Mouse (Mus musculus) cerebellum, adult 11-12 months (tissue): ENCODE results near the gene Eml2.

Source experiments
- DNase-seq: peaks from one replicate; pipeline ENCODE4 v3.0.0; 2022

Eml2 gene

DNA sequence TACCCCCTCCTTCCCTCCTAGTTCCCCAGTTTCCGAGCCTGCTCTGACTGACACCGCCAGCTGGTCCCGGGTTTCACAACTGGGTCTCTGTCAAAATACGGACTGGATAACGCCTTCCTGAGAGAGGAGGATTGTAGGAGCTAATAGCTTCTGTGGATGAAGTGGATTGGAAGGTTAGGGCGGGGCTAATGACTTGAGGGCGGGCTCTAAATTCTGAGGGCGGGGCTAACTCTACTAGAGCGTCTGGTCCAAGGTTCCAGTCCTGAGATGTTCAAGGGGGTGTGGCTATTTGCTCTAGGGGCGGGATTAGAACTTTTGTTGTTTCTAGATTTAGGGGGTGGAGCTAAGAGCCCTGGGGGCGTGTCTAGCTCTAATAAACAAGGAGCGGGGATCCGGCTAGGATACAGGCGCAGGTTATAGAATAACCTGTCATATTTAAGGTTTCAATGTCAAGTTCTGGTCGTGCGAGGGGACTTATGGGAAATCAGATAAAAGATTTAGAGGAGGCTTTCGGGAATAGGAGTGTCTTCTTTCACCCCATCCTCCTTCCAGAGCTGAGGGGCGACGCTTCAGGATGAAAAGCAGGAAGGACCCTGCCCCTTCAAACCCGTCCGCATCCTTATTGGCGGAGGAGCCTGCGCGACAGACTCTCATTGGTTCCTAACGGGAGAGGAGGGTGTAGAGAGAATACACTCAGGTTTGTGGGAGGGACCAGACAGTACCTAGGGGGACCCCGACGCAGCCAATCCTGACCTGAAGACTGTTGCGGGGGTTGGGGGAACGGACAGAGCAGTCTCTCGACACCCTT lies at the start of gene Eml2:
Gene Eml2, plus strand, starts transcription at position 714 of the 808 bp plus-strand sequence.
- DNase-seq = peak; percentile 90

DNA sequence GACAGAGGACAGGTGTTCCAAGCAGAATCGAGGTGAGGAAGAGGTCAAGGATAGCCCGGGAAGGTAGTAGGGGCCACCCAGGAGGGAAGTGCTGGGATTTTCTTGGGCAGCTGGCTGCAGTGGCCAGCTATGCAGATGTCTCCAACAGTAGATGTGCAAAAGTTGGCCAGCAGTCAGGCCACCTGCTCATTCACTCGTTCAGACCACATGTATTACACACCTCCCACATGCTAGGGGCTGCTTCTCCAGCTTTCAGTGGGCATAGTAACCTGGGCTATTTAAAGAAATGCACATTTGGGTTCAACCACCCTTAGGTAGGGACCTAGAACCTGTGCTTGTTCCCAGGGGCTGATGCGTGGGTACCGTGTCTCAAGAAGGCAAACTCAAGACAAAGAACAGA lies 48.5 kb upstream of the Eml2 start:
- peak; percentile 25 for DNase-seq

DNA sequence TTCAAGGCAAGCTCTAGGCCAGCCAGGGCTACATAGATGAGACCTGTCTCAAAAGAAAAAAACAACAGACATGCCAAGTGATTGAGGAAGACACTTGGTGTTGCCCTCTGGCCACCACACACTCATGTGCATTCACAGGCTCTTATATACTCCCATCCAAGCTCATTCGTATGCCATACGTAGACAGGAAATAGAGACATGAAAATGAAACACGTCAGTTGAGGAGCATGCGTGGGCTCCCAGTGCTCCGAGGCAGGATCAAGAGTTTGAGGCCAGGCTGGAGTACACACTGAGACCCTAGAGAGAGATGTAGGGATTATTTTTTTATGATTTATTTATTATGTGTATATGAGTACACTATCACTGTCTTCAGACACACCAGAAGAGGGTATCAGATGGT lies 46.8 kb upstream of the Eml2 start:
- no peak for DNase-seq

DNA sequence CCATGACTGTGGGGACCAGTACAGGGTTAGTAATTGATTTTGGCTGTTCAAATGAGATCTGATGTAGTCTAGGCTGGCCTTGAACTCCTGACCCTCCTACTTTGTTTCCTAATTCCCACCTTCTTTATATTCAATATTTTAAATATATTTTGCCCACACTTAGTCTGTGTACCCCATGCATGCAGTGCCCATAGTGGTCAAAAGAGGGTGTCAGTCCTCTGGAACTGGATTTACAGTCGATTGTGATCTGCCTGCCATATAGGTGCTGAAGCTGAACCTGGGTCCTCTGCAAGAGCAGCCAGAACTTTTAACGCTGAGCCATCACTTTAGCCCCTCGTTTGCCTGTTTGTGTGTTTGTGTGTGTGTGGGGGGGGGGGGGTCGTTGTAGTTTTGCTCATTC lies 45.6 kb upstream of the Eml2 start:
- peak; percentile 45 for DNase-seq

DNA sequence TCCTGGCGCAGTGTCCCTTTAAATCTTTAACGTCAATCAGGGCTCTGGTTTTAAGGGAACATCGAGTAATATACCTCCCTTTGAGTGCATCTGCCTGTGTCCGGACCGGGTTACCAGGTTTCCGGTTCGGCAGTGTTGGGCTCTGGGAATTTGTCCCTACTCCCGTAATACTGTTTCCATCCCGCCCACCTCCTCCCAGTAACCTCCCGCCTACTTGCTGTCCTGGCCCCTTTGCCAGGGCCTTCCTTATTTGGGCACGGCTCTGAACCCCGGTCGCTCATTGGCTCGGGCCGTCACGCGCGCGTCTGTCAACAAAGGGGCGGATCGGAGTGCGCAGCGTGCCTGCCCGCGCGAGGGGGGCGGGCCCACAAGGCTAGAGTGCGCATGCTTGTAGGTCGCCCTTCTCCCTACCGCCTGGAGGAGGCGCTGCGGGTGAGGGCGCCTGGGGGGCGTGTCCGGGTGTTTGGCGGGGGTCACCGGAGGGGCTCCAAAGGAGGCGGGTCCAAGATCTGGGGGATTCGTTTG lies 44.8 kb upstream of the Eml2 start:
- DNase-seq = peak; percentile 99

DNA sequence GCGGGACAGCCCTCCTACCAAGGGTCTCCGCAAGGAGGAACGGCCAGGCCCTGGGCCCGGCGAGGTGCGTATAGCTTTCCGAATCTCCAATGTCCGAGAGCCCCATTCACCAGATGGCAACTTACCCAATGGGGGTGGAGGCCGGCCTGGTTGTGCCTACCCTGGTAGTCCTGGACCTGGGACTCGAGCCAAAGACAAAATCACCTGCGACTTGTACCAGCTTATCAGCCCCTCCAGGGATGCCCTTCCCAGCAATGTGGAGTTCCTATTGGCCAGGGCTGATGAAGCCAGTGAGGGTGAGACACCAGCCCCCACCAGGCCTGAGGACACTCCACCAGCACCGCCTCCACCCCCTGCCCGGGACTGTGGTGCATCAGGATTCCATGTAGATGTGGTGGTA lies 40.1 kb upstream of the Eml2 start:
- DNase-seq = peak; percentile 61

DNA sequence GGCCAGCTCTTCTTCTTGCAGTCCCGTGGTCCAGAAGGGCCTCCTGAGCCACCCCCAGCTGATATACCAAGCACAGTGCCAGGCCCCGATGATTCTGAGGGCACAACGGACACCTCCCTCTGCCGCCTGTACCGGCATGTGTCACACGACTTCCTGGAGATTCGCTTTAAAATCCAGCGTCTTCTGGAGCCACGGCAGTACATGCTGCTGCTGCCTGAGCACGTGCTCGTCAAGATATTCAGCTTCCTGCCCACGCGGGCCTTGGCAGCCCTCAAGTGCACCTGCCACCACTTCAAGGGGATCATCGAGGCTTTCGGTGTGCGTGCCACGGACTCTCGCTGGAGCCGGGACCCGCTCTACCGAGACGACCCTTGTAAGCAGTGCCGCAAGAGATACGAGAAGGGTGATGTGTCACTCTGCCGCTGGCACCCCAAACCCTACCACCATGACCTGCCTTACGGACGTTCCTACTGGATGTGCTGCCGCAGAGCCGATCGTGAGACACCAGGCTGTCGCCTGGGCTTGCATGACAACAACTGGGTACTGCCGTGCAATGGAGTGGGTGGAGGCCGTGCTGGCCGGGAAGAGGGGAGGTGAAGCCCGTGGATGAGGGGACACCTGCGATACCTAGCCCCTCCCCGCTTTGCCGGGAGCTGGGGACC lies 39.4 kb upstream of the Eml2 start:
- peak; percentile 41 for DNase-seq

DNA sequence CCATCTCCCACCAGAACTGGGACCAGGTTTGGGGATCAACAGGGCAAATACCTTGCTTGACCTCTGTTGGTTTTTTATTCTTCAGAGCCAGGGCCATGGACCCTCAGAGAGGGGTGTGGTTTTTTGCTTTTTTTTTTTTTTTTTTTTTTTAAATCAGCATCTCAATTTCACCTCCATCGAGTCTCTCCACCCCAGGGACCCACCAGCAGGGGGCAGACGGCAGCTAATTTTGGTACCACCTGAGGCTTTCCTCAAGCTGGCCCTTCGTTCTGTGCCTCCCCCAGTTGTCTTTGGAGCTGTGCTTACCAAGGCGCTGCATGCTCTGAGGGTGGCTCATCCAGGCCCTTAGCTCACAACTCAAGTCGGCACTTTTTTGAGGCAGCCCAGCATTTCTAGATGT lies 38.8 kb upstream of the Eml2 start:
- peak; percentile 33 for DNase-seq

DNA sequence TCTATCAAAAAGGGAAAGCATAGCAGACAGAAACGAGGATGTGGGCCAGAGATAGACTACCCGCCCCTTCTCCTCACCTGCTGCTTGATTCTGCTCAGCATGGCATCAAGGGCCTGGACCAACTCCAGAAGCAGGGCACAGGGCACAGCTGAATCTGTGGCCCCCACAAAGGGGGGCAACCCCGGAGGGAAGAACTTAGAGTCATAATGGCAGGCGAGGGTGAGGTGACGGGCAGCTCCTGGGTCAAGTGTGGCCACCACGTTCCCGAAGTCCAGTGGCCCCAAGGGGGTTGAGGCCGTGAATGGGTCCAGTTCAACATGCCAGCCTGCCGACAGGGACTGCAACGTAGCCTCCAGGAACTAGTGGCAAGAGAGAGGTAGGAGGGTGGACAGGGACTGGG lies 29.4 kb upstream of the Eml2 start:
- DNase-seq = peak; percentile 63

DNA sequence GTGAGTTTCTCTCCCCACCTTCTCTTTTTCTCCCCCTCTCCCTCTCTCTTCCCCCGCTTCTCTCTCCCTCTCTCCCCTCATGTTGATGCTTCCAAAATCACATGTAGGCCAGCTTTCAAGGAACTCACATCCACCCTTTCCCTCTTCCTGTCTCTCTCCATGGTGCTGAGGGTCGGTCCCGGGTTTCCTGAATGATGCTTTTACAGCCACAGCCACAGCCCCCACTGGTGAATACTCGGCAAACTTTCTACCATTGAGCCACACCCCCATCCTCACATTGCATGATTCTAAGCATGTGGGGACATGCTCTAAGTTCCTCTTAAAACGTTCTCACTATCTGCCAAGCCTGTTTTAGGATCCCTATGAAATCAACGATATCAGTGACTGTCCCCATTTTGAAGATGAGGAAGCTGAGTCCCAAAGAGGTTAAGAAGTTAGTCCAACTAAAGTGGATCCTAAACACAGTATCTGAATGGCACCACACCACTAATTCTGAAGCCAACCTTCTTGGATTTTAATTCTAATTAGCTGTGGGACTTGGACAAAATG lies 28.6 kb upstream of the Eml2 start:
- DNase-seq = no peak

DNA sequence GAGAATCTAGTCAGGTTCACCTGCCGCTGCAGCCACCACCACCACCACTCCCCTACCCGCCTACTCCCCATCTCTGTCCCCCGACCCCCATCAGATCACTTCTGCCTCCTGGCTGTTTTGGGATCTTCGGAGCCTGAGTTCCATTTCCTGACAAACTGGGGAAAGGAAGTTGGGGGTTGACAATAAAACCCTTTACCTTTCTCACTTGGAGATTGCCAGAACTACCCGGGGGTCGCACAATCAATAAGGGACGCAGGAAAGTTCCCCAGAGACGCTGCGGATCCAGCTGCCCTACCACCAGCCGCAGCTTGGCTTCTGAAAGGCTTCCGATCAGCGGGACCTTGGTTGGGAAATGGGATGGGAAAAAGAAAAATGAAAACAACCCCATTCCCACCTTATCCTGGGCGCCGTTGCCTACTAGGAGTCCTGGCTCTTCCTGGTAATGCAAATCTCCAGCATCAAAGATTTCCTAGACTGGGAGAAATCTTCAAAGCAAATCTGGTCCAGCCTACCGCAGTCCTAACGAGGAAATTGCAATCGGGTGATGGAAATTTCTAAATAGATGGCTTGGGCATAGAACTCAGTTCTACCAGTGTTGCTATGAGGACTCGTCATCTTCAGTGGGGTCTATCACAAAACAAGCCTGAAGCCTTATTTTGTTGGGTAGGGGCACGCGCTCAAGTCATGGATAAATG lies 27.9 kb upstream of the Eml2 start:
- DNase-seq = no peak

DNA sequence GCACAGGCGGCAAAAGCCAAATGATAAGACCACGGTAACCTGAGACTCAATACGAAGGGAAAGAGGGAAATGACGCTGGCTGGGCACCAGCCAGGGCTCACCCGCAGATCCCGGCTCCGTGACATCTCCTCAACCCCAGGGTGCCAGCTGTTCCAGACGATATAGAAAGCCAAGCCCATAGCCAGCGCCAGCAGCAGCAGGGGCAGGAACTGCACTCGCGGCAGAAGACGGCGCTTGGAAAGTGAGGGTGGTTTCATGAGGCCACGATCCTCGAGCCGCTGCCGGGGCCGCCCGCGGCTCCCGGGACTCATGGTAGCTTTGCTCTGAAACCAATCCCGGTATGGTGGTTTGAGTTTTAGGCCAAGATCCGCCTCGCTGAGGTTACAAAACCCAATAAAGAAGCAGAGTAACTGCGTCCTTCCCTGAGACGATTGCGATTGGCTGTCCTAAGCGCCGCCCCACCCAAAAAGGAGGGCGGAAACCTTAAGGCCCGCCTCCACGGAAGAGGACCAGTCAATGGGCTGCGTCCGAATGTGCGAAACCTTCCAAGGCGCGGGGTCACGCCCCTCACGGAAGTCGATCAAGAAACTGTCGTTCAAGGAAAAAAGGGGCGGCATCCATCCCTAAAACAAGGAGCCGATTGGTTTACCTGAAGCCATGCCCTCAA lies 27.2 kb upstream of the Eml2 start, which contains the start of gene Qpctl:
Gene Qpctl, minus strand, starts transcription at position 417 of the 667 bp plus-strand sequence.
- peak; percentile 99 for DNase-seq

DNA sequence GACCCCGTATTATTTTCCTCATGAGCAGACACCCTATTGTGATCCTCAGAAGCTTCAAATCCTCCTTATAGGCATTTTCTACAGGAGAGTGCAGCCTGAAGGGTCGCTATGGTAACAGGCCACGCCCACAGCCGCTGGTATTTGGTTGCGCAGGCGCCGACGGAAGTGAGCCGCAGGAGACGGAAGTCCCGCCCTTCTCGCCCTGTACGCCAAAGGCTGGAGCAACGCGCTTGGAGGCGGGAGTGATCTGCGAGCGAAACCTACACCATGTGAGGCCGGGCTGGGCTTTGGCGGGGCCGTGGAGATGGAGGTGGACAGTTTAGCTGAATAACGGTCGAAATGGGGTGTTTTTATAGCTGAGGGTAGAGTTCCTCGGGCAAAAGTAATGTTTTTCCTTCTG lies 26.6 kb upstream of the Eml2 start, which contains the start of gene Snrpd2:
Gene Snrpd2, plus strand, starts transcription at position 97 of the 400 bp plus-strand sequence.
- peak; percentile 95 for DNase-seq

DNA sequence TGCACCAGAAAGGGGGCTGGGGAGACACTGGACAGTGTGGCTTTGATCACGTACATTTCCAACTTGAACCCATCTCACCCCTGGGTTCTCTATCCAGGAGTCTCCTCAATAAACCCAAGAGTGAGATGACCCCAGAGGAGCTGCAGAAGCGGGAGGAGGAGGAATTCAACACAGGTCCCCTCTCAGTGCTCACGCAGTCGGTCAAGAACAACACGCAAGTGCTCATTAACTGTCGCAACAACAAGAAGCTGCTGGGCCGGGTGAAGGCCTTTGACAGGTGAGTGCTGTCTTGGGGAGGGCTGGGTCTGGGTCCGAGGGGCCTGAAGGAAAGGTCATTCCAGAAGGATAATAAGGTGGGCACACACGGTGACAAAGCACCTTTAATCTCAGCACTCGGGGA lies 25.1 kb upstream of the Eml2 start:
- peak; percentile 48 for DNase-seq

DNA sequence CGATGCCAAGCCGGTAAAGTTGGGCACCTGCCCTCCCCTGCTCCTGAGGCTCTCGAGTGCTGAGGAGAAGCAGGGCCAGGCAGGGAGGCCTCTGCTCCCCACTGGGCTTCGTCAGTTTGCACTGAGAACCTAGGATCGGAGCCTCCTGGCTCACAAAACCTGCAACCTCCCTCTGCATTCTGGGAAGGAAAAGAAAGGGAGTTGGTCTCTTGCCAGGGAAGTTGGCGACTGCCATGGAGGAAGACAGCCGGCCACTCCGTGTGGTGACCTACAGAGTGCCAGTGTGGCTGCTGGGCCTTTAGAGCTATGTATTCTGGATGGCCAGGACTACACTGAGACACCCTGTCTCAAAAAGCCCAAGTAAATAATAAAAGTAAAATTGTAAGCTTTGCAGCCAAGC lies 21.4 kb upstream of the Eml2 start:
- no peak for DNase-seq

DNA sequence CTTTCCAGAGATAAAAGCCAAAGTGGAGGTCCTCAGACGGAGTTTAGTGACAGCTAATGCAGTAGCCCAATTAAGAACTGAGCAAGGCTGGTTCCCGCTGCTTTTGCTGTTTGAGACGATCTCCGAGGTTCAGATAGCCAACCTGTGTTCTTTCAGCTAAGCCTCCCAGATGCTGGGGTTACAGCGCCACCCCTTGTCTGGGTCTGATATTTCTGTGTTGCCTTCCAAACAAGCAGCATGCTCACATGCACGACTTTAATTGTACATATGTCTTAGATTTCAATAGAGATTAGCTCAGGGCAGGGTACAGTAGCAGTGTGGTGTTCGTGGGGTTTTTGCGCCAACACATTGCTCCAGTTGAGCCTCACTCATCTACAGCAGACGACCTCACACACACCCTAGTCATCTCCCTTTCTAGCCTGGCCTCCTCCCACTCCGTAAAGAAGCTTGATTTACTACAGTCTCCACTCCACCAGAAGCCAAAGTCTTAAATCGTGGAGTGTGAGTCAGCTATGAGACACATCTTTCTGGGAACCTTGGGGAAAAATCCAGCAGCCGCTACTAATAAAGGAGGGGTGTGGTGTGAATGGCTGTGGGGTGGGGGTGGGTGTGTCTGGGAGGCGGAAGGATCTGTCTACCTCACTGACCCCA lies 20.3 kb upstream of the Eml2 start:
- no peak for DNase-seq

DNA sequence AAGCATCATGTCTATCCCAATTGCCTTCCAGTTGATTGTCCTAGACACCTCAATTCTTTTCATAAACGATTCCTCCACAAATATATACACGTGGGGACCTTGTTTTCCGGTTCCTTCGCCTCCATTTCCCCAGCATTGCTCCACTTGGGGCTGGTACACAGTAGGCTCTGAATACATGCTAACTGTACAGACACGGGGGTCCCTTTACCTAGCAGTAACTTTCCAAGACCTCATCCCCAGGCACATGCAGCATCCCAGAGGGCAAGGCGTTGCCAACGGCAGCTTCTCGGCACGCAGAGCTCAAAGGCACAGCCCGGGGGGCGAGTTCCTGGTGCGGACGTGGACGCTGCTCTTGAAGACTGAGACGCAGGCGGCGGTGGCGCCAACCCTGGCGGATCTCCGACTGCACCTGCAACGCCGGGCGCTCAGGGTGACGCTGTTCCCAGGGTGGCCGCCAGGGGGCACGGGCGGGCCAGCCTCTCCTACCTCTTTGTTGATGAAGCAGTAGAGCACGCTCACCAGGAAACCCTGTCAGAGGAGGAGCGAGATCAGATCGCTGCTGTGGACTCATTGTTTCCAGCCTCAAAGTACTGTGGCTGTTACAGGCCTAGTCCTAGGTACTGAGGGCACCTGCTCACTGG lies 18.9 kb upstream of the Eml2 start:
- DNase-seq = peak; percentile 91

DNA sequence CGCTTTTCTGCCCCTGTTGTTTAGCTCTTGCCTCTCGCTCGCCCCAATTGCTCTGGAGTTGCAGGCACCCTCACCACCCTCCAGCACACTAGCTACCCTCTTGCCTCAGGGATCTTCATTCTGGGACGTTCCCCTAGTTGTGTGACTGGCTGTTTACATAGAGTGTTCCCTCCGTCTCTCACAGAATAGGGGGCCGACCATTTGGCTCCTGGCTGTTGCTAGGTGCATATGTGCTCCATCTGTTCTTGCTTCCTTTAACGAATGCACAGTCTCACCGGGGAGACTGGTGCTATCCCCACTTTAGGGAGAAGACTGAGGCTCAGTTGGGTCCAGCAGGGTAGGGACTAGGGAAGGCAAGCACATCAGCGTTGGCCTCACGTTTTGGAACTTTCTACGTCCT lies 17.6 kb upstream of the Eml2 start:
- DNase-seq = no peak

DNA sequence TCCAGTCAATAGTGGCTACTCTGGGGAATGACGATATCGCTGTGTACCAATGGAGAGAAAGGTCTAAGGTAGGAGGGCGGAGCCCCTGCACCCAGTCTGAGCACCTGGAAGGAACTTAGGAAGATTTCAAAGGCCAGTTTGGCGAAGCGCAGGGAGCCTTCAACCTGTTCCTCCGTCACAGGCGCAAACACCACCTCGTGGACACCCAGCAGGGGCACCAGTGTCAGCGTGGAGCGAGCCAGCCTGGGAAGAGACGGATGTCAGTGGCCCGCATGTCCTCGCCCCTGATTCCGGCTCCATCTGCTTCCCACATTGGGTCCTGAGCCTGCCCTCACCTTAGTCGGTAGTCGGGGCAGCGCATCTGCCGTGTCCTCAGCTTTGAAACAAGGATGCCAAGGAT lies 16.8 kb upstream of the Eml2 start:
- DNase-seq = no peak

DNA sequence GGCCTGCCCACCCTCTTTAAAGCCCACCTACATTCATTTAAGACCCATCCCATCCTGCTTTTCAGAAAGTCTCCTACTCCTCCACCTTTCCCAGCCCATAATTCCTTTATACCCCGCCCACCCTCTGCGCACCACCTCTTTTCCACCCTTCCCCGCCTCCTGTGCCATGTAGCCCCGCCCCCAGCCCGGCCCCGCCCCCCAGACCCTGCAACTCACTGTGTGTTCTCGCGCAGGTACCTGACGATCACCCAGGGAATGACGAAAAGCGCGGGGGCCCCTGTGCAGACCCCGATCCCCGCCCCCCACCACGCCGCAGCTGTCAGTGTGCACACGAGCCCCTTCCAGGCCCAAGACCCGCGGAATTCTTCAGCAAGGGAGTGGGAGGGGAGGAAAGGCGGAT lies 16.1 kb upstream of the Eml2 start:
- DNase-seq = no peak

DNA sequence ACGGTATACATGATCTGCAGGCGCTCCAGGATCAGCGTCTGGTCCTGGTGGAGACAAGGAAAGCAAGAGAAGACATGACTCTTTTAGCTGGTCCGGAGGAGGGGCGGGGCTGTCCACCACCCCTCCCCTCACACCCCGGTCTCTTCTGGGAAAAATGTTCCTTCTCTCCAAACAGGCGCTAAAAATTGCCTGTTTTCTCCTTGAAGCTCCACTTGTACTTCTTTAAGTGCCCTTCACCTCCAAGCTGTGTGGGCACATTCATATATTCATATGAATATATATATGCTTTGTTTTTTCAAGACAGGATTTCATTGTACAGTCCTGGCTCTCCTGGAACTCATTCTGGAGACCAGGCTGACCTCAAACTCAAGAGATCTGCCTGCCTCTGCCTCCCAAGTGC lies 13.3 kb upstream of the Eml2 start:
- DNase-seq = no peak

DNA sequence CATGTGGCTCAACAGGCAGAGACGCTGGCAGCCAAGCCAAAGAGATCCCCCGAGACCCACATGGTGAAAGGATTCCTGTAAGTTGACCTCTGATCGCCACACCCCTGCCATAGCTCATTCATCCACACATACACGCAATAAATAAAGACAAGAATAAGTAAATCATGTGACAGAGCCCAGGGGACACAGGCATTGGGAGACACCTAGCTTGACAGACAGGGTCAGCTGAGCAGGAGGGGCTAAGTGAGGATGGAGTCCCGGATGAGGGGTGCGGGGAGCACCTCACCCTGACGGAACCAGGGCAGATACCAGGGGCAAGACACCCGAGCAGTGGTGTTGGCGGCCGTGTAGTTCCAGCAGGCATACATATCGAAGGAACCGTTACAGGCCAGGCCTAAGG lies 12.5 kb upstream of the Eml2 start:
- DNase-seq = no peak
